Mouse (Mus musculus) left cerebral cortex, adult 6 months (tissue): ENCODE data around the gene Gm3033. TPM values are rescaled to one million over a fixed set of nuclear protein-coding genes. Genes with fewer than 3 reads are reported as not detected.

Experiments
- long read RNA-seq, 2 experiments: library from polyadenylated mRNA; unstranded; transcript quantifications; one replicate each; pipeline ENCODE4 v2.0.0; 2019 to 2020
- polyA plus RNA-seq: library from polyadenylated mRNA; unstranded; fragments of <200 nt; fragmentation: Nextera tagmentation; gene quantifications from 2 replicates; pipeline ENCODE4 v1.2.3, GENCODE M21; 2021

Gm3033 gene
- not detected in 2 replicates for polyA plus RNA-seq
- long read RNA-seq, experiment 1, result 0 reads
- long read RNA-seq, experiment 2, result 0 reads

DNA sequence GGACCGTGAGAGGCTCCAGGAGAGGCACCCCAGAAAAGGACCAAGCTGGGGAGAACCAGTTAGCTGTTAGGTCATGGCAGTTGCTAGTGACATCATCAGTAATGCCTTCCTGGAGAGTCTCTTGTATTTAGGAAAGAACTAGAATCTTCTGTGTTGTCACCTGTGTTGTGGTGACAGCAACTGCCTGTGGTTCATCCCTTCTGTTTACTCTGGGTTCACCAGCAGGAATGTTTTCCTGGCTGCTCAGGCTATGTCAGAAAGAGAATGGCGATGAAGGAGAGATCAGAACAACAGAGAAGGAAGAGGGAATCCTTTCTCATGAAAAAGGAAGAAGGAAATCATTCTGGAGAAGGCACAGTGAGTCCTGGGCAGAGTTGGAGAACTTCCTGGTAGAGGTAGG lies at the start of gene Gm3033:
Gene Gm3033, plus strand, starts transcription at position 301 of the 400 bp plus-strand sequence.

DNA sequence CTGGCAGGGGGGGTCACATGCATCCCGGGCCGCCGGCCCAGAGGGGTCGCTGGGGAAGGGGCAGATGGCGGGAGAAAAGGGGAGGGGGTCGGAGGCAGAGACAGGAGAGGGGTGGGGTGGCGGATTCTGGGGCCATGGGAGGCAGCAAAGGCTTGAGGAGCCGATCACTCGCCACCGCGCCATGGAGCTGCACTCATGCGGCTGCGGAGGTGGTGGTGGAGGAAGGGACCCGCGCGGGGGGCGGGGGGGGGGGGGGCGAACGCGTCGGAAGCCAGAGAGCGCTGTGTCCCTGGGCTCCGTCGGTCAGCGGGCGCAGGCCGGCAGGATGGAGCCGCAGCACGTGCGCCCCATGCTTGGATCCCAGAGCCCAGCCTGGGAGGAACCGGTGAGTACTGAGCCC lies 36.3 kb upstream of the Gm3033 start, which contains the start of gene Gm3002:
Gene Gm3002, plus strand, starts transcription at position 301 of the 400 bp plus-strand sequence.

DNA sequence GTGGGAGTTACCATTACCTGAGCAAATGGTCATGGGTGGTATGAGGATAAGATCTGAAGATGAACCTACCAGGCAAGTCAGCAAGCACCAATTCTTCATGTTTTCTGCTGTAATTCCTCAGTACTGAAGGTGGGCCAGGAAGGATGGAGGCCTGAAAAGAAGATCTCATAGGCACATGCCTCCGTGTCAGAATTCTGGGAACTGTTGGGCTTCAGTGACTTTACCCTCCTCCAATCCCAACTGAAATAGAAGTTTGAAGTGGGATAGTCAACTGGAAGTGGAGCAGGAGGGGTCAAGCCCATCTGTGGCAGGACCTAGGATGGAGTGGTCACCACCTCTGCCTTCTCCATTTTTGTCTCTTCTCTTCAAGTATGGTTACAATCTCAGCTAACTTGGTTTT lies 37.8 kb downstream of the Gm3033 start, which contains the start of gene Gm2916:
Gene Gm2916, plus strand, starts transcription at position 301 of the 400 bp plus-strand sequence.

Other genes with a start within 250 kb of the Gm3033 start
- not detected in 2 replicates for gene Gm3012, start 211.7 kb upstream of the Gm3033 start, polyA plus RNA-seq
- gene Gm3020, start 194.2 kb upstream of the Gm3033 start, polyA plus RNA-seq, result 1.3 and 2.3 TPM in 2 replicates
- not detected in 2 replicates for gene Gm3043, start 157.5 kb upstream of the Gm3033 start, polyA plus RNA-seq
- 0.43 and 0.47 TPM in 2 replicates for gene Gm3002, start 36.2 kb upstream of the Gm3033 start, polyA plus RNA-seq
- 0.14 and 0.17 TPM in 2 replicates for gene Gm2916, start 37.9 kb downstream of the Gm3033 start, polyA plus RNA-seq
- not detected in 2 replicates for gene Gm3029, start 85.5 kb downstream of the Gm3033 start, polyA plus RNA-seq
- gene Gm3095, start 117.3 kb downstream of the Gm3033 start, polyA plus RNA-seq, result 0.15 TPM in 1 of 2 replicates, not detected in the other
- not detected in 2 replicates for gene Gm3099, start 152.1 kb downstream of the Gm3033 start, polyA plus RNA-seq
- gene Gm5796, start 177.7 kb downstream of the Gm3033 start, polyA plus RNA-seq, result 0.12 and 0.18 TPM in 2 replicates
- not detected in 2 replicates for gene Gm3115, start 237.9 kb downstream of the Gm3033 start, polyA plus RNA-seq